Mouse (Mus musculus) MEL (cell line): Measurements from ENCODE around the gene Fancl. TPM values are rescaled to one million over a fixed set of nuclear protein-coding genes. Genes with fewer than 3 reads are reported as not detected.

Experiments
- DNase-seq: peaks from one replicate; pipeline ENCODE4 v3.0.0; 2011; ENCODE audit warnings: low read depth, low spot score
- H3K27ac ChIP-seq: 2 replicates; pipeline ENCODE4 v1.5.1; 2012; ENCODE audit warnings: low read depth, mild to moderate bottlenecking, control low read depth, low read length, moderate library complexity; ENCODE audit not compliant: control insufficient read depth
- H3K27me3 ChIP-seq, 2 experiments: fragments of 150-350 bp in 1 of 2; sonication (generic) in 1 of 2; 2 replicates each; pipeline ENCODE4 v1.6.1; 2012; ENCODE audit warnings: low read length in 2 of 2, mild to moderate bottlenecking in 2 of 2, improper control_type of control experiment in 1 of 2, moderate library complexity in 1 of 2; ENCODE audit not compliant: insufficient read depth in 2 of 2, control insufficient read depth in 1 of 2
- H3K36me3 ChIP-seq, 2 experiments: 2 replicates each; pipeline ENCODE4 v1.6.1; 2012 to 2014; ENCODE audit warnings: low read length in 2 of 2, improper control_type of control experiment in 1 of 2, inconsistent platforms in 1 of 2, mild to moderate bottlenecking in 1 of 2; ENCODE audit not compliant: insufficient read depth in 2 of 2, control insufficient read depth in 1 of 2
- H3K4me1 ChIP-seq, 2 experiments: fragments of 150-350 bp in 1 of 2; sonication (generic) in 1 of 2; 2 replicates each; pipeline ENCODE4 v1.6.1; 2012; ENCODE audit warnings: low read length in 2 of 2, improper control_type of control experiment in 1 of 2, mild to moderate bottlenecking in 1 of 2; ENCODE audit not compliant: insufficient read depth in 2 of 2, control insufficient read depth in 1 of 2
- H3K4me3 ChIP-seq, 2 experiments: fragments of 150-350 bp in 1 of 2; sonication (generic) in 1 of 2; 2 replicates each; pipeline ENCODE4 v1.5.1; 2012; ENCODE audit warnings: low read depth in 2 of 2, low read length in 2 of 2, mild to moderate bottlenecking in 2 of 2, moderate library complexity in 2 of 2, control low read depth in 1 of 2, improper control_type of control experiment in 1 of 2; ENCODE audit not compliant: control insufficient read depth in 1 of 2, insufficient read depth in 1 of 2
- H3K79me2 ChIP-seq: 2 replicates; pipeline ENCODE4 v1.6.1; 2012; ENCODE audit warnings: mild to moderate bottlenecking, low read length, moderate library complexity; ENCODE audit not compliant: control insufficient read depth, poor library complexity, insufficient read depth
- H3K9ac ChIP-seq: 2 replicates; pipeline ENCODE4 v1.6.1; 2012; ENCODE audit warnings: low read depth, mild to moderate bottlenecking, control low read depth, low read length, moderate library complexity; ENCODE audit not compliant: control insufficient read depth, poor library complexity, severe bottlenecking
- H3K9me3 ChIP-seq: fragments of 150-350 bp; sonication (generic); replicated peaks from 2 replicates; pipeline ENCODE4 v1.6.1; 2012; ENCODE audit warnings: mild to moderate bottlenecking, low read length, improper control_type of control experiment, moderate library complexity; ENCODE audit not compliant: insufficient read depth
- BHLHE40 ChIP-seq: IDR thresholded peaks from 2 replicates; pipeline ENCODE4 v1.6.1; 2012; ENCODE audit warnings: low read depth, mild to moderate bottlenecking, inconsistent platforms, low read length, improper control_type of control experiment, borderline replicate concordance
- CHD2 ChIP-seq: IDR thresholded peaks from 2 replicates; pipeline ENCODE4 v1.6.1; 2011; ENCODE audit warnings: low read length, improper control_type of control experiment
- CTCF ChIP-seq, 3 experiments: IDR thresholded peaks in 2 of 3; conservative IDR thresholded peaks in 1 of 3; 2 replicates each; pipeline ENCODE4 v1.5.1; 2011 to 2012; ENCODE audit warnings: low read length in 3 of 3, low read depth in 2 of 3, mild to moderate bottlenecking in 2 of 3, improper control_type of control experiment in 1 of 3, inconsistent platforms in 1 of 3, mixed read lengths in 1 of 3, moderate library complexity in 1 of 3; ENCODE audit not compliant: control insufficient read depth in 1 of 3, insufficient read depth in 1 of 3, poor library complexity in 1 of 3, severe bottlenecking in 1 of 3
- ELF1 ChIP-seq: IDR thresholded peaks from 2 replicates; pipeline ENCODE4 v1.6.1; 2014; ENCODE audit warnings: low read depth, mild to moderate bottlenecking, inconsistent platforms, low read length, improper control_type of control experiment, moderate library complexity
- EP300 ChIP-seq, 2 experiments: IDR thresholded peaks; 2 replicates each; pipeline ENCODE4 v1.6.1; 2011; ENCODE audit warnings: improper control_type of control experiment in 2 of 2, low read length in 2 of 2, low read depth in 1 of 2, mild to moderate bottlenecking in 1 of 2
- GATA1 ChIP-seq: IDR thresholded peaks from 2 replicates; pipeline ENCODE4 v1.6.1; 2011; ENCODE audit warnings: low read depth, low read length, improper control_type of control experiment
- KAT2A ChIP-seq: conservative IDR thresholded peaks from 2 replicates; pipeline ENCODE4 v1.6.1; 2012; ENCODE audit warnings: low read depth, low read length, improper control_type of control experiment, inconsistent platforms
- MEF2A ChIP-seq: IDR thresholded peaks from 2 replicates; pipeline ENCODE4 v1.6.1; 2014; ENCODE audit warnings: low read depth, mild to moderate bottlenecking, inconsistent platforms, low read length, improper control_type of control experiment; ENCODE audit not compliant: poor library complexity, insufficient replicate concordance, severe bottlenecking; ENCODE audit errors: extremely low read depth
- MYB ChIP-seq: IDR thresholded peaks from 2 replicates; pipeline ENCODE4 v1.6.1; 2011; ENCODE audit warnings: mild to moderate bottlenecking, low read depth, low read length, improper control_type of control experiment
- MYC ChIP-seq: IDR thresholded peaks from 2 replicates; pipeline ENCODE4 v1.6.1; 2011; ENCODE audit warnings: low read depth, mild to moderate bottlenecking, low read length, improper control_type of control experiment, moderate library complexity
- POLR2A ChIP-seq, 2 experiments: IDR thresholded peaks; 2 replicates each; pipeline ENCODE4 v1.6.1; 2011 to 2012; ENCODE audit warnings: low read length in 2 of 2, mild to moderate bottlenecking in 2 of 2, control low read depth in 1 of 2, improper control_type of control experiment in 1 of 2, low read depth in 1 of 2, moderate library complexity in 1 of 2; ENCODE audit not compliant: control insufficient read depth in 1 of 2, insufficient read depth in 1 of 2, poor library complexity in 1 of 2
- POLR2AphosphoS5 ChIP-seq: IDR thresholded peaks from 2 replicates; pipeline ENCODE4 v1.6.1; 2012; ENCODE audit warnings: low read depth, borderline replicate concordance, mild to moderate bottlenecking, inconsistent platforms, low read length, moderate library complexity, mixed read lengths
- RAD21 ChIP-seq: IDR thresholded peaks from 2 replicates; pipeline ENCODE4 v1.6.1; 2011; ENCODE audit warnings: mild to moderate bottlenecking, low read depth, low read length, improper control_type of control experiment
- RCOR1 ChIP-seq: IDR thresholded peaks from 2 replicates; pipeline ENCODE4 v1.6.1; 2012; ENCODE audit warnings: low read depth, mild to moderate bottlenecking, inconsistent platforms, low read length, improper control_type of control experiment
- TBP ChIP-seq: IDR thresholded peaks from 2 replicates; pipeline ENCODE4 v1.8.0; 2011; ENCODE audit warnings: low read depth, low read length, improper control_type of control experiment
- USF2 ChIP-seq, 2 experiments: IDR thresholded peaks; 2 replicates each; pipeline ENCODE4 v1.6.1; 2011 to 2012; ENCODE audit warnings: improper control_type of control experiment in 2 of 2, low read length in 2 of 2, borderline replicate concordance in 1 of 2, inconsistent platforms in 1 of 2, low read depth in 1 of 2, mild to moderate bottlenecking in 1 of 2; ENCODE audit not compliant: insufficient read depth in 1 of 2
- ZC3H11A ChIP-seq: IDR thresholded peaks from 2 replicates; pipeline ENCODE4 v1.6.1; 2012; ENCODE audit warnings: low read depth, mild to moderate bottlenecking, inconsistent platforms, low read length, improper control_type of control experiment
- ZKSCAN1 ChIP-seq: IDR thresholded peaks from 2 replicates; pipeline ENCODE4 v1.6.1; 2012; ENCODE audit warnings: low read depth, mild to moderate bottlenecking, inconsistent platforms, low read length, improper control_type of control experiment, moderate library complexity
- polyA plus RNA-seq, 2 experiments: library from polyadenylated mRNA; stranded (reverse) in 1 of 2; unstranded in 1 of 2; fragments of >175 nt in 1 of 2; fragments of >200 nt in 1 of 2; gene quantifications; 2 replicates each; pipeline versions ENCODE4 v1.2.1 to v1.2.4; 2012; ENCODE audit warnings: low replicate concordance in 2 of 2, low read depth in 1 of 2; ENCODE audit not compliant: insufficient read length in 2 of 2, insufficient read depth in 1 of 2, missing spikeins in 1 of 2
- total RNA-seq: library from RNA; depleted of rRNA; stranded (reverse); fragments of 300-350 nt; gene quantifications from 2 replicates; pipeline ENCODE4 v1.2.3, GENCODE M21; 2012

The Fancl gene
- total and polyA plus RNA-seq, 3 experiments, result 21.3 to 35.8 TPM; not detected in 1

DNA sequence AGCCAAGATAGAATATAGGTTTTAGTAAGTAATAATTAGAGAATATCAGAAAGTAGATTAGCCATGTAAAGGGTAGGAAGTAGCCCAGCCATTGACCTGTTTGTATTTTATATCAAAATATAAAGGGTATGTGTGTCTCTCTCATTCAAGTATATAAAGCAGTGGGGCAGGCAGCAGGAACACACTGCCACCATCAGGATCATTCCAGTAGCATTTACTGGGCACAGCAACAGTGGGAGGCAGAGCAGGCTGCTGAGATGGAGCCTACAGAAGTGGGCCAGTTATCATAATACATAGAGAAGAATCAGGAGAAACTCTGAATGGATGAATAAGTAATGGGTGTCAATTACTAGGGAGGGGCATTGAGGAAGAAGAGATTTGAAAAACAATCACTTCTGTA, 127.7 kb downstream of the Fancl start:
- no peak overlapping the region for H3K9ac ChIP-seq
- H3K36me3 ChIP-seq, result 0 out of 4 replicates have a peak, but pooled peaks cover 0 to 2% of the 10 kb centered on the region in 2 experiments
- no peak overlapping the region for H3K27ac ChIP-seq
- no peaks in the 10 kb centered on the region for H3K79me2 ChIP-seq
- no peak for DNase-seq
- no peaks in the 10 kb centered on the region for H3K9me3 ChIP-seq
- peak; percentile 12 for TF ChIP-seq RAD21
- TF ChIP-seq MEF2A, result no peak
- TF ChIP-seq GATA1, result no peak
- peak in 1 of 3 experiments; percentile 16; a peak in 2 of 6 replicates for TF ChIP-seq CTCF (IDR thresholded peaks at IDR 0.05 in 2 of 3, conservative IDR thresholded peaks at IDR 0.05 in 1 of 3; ENCODE audit: control insufficient read depth in 1 of 3, insufficient read depth in 1 of 3, low read depth in 2 of 3, low read length in 3 of 3, poor library complexity in 1 of 3, severe bottlenecking in 1 of 3)
- TF ChIP-seq POLR2AphosphoS5, result no peak
- H3K27me3 ChIP-seq, result no peaks in the 10 kb centered on the region
- no peak overlapping the region for H3K4me3 ChIP-seq
- no peaks in the 10 kb centered on the region for H3K4me1 ChIP-seq

DNA sequence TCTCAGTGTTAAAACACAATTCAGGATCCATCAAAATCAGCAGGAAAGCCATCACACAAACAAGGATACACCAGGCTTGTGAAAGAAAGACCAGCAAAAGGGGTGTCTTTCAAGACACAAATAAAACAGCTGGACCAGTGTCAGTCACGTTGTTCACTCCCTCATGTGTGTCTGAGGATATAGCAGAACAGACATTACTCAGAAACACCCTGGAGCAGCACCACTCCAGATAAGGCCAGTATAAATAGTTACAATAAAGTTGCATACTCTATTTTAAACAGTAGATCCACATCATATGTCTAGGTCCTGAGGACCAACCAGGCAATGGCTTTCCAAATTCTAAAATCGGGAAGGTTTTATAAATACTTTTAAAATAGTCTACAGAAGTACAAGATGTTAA, 130.2 kb downstream of the Fancl start:
- H3K27ac ChIP-seq, result no peak overlapping the region
- no peak overlapping the region for H3K9ac ChIP-seq
- no peaks in the 10 kb centered on the region for H3K27me3 ChIP-seq
- H3K9me3 ChIP-seq, result no peaks in the 10 kb centered on the region
- DNase-seq, result no peak
- H3K4me1 ChIP-seq, result no peaks in the 10 kb centered on the region
- no peaks in the 10 kb centered on the region for H3K36me3 ChIP-seq
- H3K4me3 ChIP-seq, result no peak overlapping the region
- TF ChIP-seq EP300 (IDR thresholded peaks at IDR 0.05; ENCODE audit: low read depth in 1 of 2, low read length in 2 of 2) (no peak), POLR2A (IDR thresholded peaks at IDR 0.05; ENCODE audit: control insufficient read depth in 1 of 2, insufficient read depth in 1 of 2, low read depth in 1 of 2, low read length in 2 of 2, poor library complexity in 1 of 2) (no peak), CHD2 (no peak), ELF1 (no peak), BHLHE40 (no peak), MYC (no peak), ZKSCAN1 (no peak), RCOR1 (no peak), MYB (no peak), KAT2A (no peak), ZC3H11A (no peak), MEF2A (no peak), TBP (no peak), USF2 (IDR thresholded peaks at IDR 0.05; ENCODE audit: borderline replicate concordance in 1 of 2, insufficient read depth in 1 of 2, low read depth in 1 of 2, low read length in 2 of 2) (no peak)
- TF ChIP-seq, all 39 proteins: peak for 0
- H3K79me2 ChIP-seq, result no peaks in the 10 kb centered on the region
